Mouse (Mus musculus): ENCODE data around the gene Rpap3. TPM values are rescaled to one million over a fixed set of nuclear protein-coding genes. Genes with fewer than 3 reads are reported as not detected.

Rpap3 gene
- 39.6 and 41.7 TPM in 2 replicates for polyA plus RNA-seq (2011; ENCODE audit: insufficient read depth, insufficient read length, low read depth, missing spikeins)

DNA sequence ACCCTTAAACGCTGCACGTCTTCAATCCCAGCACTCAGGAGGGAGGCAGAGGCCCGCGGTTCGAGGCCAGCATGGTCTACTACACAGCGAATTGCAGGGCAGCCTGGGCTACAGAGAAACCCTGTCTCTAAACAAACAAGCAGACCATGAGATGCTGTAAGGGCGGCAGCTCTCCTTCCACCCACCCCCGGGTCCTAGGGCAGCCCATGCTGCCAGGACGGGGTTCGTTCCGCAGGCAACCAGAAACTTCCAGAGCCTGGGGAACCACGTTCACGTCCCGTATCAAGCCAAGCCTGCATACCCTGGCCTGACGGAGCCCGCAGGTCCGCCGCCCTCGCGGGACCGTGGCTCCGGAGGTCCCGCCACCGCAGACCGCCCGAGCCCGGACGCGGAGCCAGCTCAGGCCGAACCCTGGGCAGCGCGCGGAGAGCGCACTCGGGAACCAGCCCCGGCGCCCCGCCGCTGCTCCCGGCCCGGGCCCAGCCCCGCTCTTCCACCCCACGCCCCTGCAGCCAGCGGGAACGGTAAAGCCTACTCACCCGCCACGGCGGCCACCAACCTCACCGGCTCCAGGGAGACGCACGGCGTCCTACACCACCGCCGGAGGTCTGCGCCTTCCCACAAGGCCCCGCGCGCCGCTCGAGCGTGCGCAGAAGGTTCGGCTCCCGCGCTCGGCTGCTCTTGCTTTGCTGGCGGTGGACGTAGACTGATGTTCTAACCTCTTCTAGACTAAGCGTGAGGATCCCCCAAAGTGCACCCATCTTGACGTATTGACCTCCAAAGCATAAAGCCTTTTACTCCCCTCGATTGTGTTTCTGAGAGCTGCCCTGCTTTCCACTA, at the start of gene Rpap3:
Gene Rpap3 (minus strand): TSS at position 615 of the 840 bp plus-strand sequence.
- Histone ChIP-seq H3K27me3 (ENCODE audit: control insufficient read depth, insufficient read depth, low read length, poor library complexity, severe bottlenecking) (no peaks in the 10 kb centered on the region), H3K27ac (ENCODE audit: insufficient read depth, low read length) (no peak within 1 kb of the TSS), H3K4me1 (ENCODE audit: control insufficient read depth, insufficient read depth, low read length) (no peaks in the 10 kb centered on the region), H3K4me3 (ENCODE audit: low read depth, low read length) (peak within 1 kb of the TSS; percentile 91), H3K9ac (ENCODE audit: low read depth, poor library complexity, severe bottlenecking) (peak within 1 kb of the TSS; percentile 82), H3K9me3 (replicated peaks; ENCODE audit: control insufficient read depth, insufficient read depth, low read length, poor library complexity, severe bottlenecking) (no peaks in the 10 kb centered on the region), H3K36me3 (ENCODE audit: control insufficient read depth, insufficient read depth, low read length, poor library complexity, severe bottlenecking) (peaks cover 5% of the 10 kb centered on the region)
- no peak for TF ChIP-seq EP300 (IDR thresholded peaks at IDR 0.05; ENCODE audit: insufficient read depth, low read depth, low read length)
- no peak for TF ChIP-seq CTCF (IDR thresholded peaks at IDR 0.05; ENCODE audit: low read depth, low read length)
- peak; percentile 34 for TF ChIP-seq POLR2A (IDR thresholded peaks at IDR 0.05; ENCODE audit: insufficient read depth, low read length)

DNA sequence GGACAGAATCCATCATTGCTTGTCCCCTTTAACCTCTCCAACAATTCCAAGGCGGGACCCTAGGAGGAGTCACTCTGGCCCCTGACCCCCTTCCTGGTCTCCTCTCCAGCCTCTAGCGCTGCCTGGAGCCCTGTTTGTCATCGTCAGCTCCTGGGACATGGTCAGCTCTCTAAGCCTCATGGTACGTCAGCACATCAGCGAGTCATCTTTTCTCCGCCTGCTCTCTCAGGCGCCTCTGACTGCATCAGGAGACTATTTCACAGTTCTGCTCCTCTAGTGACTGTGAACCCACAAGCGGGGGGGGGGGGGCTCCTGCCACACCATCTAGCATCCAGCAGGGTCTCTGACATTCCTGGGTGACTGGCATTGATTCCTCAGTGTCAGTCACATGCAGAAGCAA, 49.7 kb upstream of the Rpap3 start:
- Histone ChIP-seq H3K27me3 (ENCODE audit: control insufficient read depth, insufficient read depth, low read length, poor library complexity, severe bottlenecking) (no peaks in the 10 kb centered on the region), H3K4me1 (ENCODE audit: control insufficient read depth, insufficient read depth, low read length) (peaks cover 16% of the 10 kb centered on the region), H3K4me3 (ENCODE audit: low read depth, low read length) (no peak overlapping the region), H3K9me3 (replicated peaks; ENCODE audit: control insufficient read depth, insufficient read depth, low read length, poor library complexity, severe bottlenecking) (no peaks in the 10 kb centered on the region), H3K27ac (ENCODE audit: insufficient read depth, low read length) (no peak overlapping the region), H3K9ac (ENCODE audit: low read depth, poor library complexity, severe bottlenecking) (no peak overlapping the region), H3K36me3 (ENCODE audit: control insufficient read depth, insufficient read depth, low read length, poor library complexity, severe bottlenecking) (0 out of 2 replicates have a peak, but pooled peaks cover 4% of the 10 kb centered on the region)
- no peak for TF ChIP-seq POLR2A (IDR thresholded peaks at IDR 0.05; ENCODE audit: insufficient read depth, low read length)
- TF ChIP-seq CTCF (IDR thresholded peaks at IDR 0.05; ENCODE audit: low read depth, low read length): no peak

DNA sequence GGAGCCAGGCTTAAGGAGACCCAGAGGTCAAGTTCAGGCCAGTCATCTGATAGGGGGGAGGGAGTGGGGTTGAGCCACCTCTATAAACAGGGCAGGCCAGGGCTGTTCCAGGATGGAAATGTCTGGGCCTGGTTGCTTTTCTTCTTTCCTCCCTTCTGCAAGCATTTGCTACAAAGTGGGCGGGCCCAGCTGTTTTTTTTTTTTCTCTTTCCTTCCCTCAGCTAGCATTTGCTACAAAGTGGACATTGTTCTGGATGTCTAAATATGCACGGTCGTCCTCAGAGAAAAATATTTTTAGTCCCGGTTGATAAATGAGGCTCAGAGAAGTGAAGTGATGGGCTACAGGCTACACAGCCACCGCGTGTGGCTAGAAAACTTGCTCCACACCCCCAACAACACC, 48.9 kb upstream of the Rpap3 start:
- no peak for TF ChIP-seq EP300 (IDR thresholded peaks at IDR 0.05; ENCODE audit: insufficient read depth, low read depth, low read length)
- TF ChIP-seq POLR2A (IDR thresholded peaks at IDR 0.05; ENCODE audit: insufficient read depth, low read length): no peak
- TF ChIP-seq CTCF (IDR thresholded peaks at IDR 0.05; ENCODE audit: low read depth, low read length): no peak
- Histone ChIP-seq H3K36me3 (ENCODE audit: control insufficient read depth, insufficient read depth, low read length, poor library complexity, severe bottlenecking) (no peaks in the 10 kb centered on the region), H3K9me3 (replicated peaks; ENCODE audit: control insufficient read depth, insufficient read depth, low read length, poor library complexity, severe bottlenecking) (no peaks in the 10 kb centered on the region), H3K4me3 (ENCODE audit: low read depth, low read length) (no peak overlapping the region), H3K9ac (ENCODE audit: low read depth, poor library complexity, severe bottlenecking) (no peak overlapping the region), H3K27me3 (ENCODE audit: control insufficient read depth, insufficient read depth, low read length, poor library complexity, severe bottlenecking) (no peaks in the 10 kb centered on the region), H3K4me1 (ENCODE audit: control insufficient read depth, insufficient read depth, low read length) (peaks cover 16% of the 10 kb centered on the region), H3K27ac (ENCODE audit: insufficient read depth, low read length) (no peak overlapping the region)

GRCm38 (mm10) chr15:97752491-97752890, 46.9 kb upstream of the Rpap3 start:
- Histone ChIP-seq H3K9me3 (replicated peaks; ENCODE audit: control insufficient read depth, insufficient read depth, low read length, poor library complexity, severe bottlenecking) (no peaks in the 10 kb centered on the region), H3K27me3 (ENCODE audit: control insufficient read depth, insufficient read depth, low read length, poor library complexity, severe bottlenecking) (no peaks in the 10 kb centered on the region), H3K27ac (ENCODE audit: insufficient read depth, low read length) (no peak overlapping the region), H3K4me1 (ENCODE audit: control insufficient read depth, insufficient read depth, low read length) (peaks cover 16% of the 10 kb centered on the region), H3K36me3 (ENCODE audit: control insufficient read depth, insufficient read depth, low read length, poor library complexity, severe bottlenecking) (no peaks in the 10 kb centered on the region; the same call in 1 of the 2 replicates), H3K4me3 (ENCODE audit: low read depth, low read length) (no peak overlapping the region), H3K9ac (ENCODE audit: low read depth, poor library complexity, severe bottlenecking) (no peak overlapping the region)
- TF ChIP-seq POLR2A (IDR thresholded peaks at IDR 0.05; ENCODE audit: insufficient read depth, low read length) (no peak), CTCF (IDR thresholded peaks at IDR 0.05; ENCODE audit: low read depth, low read length) (no peak), EP300 (IDR thresholded peaks at IDR 0.05; ENCODE audit: insufficient read depth, low read depth, low read length) (no peak)

DNA sequence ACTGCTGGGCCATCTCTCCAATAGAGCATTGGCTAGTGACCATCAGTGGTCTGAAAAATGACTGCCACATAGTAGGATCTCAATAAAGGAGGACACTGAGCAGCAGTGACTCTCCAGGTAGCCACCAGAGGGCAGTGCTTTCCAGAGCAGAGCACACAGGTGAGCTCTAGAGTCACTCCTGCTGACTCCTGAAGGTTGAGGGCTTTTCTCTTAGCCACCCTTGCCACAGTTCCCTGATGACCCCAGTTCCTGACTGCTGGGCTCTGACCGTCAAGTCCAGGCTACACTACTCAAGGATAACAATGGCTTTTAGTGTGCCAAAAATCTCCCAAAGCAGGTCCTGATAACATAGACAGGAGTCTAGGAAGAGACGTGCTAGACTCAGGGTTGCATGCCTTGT, 46.1 kb upstream of the Rpap3 start:
- Histone ChIP-seq H3K36me3 (ENCODE audit: control insufficient read depth, insufficient read depth, low read length, poor library complexity, severe bottlenecking) (no peaks in the 10 kb centered on the region; the same call in 1 of the 2 replicates), H3K27me3 (ENCODE audit: control insufficient read depth, insufficient read depth, low read length, poor library complexity, severe bottlenecking) (no peaks in the 10 kb centered on the region), H3K9me3 (replicated peaks; ENCODE audit: control insufficient read depth, insufficient read depth, low read length, poor library complexity, severe bottlenecking) (no peaks in the 10 kb centered on the region), H3K27ac (ENCODE audit: insufficient read depth, low read length) (no peak overlapping the region), H3K4me3 (ENCODE audit: low read depth, low read length) (no peak overlapping the region), H3K4me1 (ENCODE audit: control insufficient read depth, insufficient read depth, low read length) (peaks cover 16% of the 10 kb centered on the region), H3K9ac (ENCODE audit: low read depth, poor library complexity, severe bottlenecking) (no peak overlapping the region)
- TF ChIP-seq CTCF (IDR thresholded peaks at IDR 0.05; ENCODE audit: low read depth, low read length) (peak; percentile 76), POLR2A (IDR thresholded peaks at IDR 0.05; ENCODE audit: insufficient read depth, low read length) (no peak), EP300 (IDR thresholded peaks at IDR 0.05; ENCODE audit: insufficient read depth, low read depth, low read length) (no peak)

- H3K36me3 ChIP-seq (ENCODE audit: control insufficient read depth, insufficient read depth, low read length, poor library complexity, severe bottlenecking): no peaks in the 10 kb centered on the region; the same call in 1 of the 2 replicates
- H3K9ac ChIP-seq (ENCODE audit: low read depth, poor library complexity, severe bottlenecking): no peak overlapping the region
- H3K27ac ChIP-seq (ENCODE audit: insufficient read depth, low read length): no peak overlapping the region
- H3K9me3 ChIP-seq (replicated peaks; ENCODE audit: control insufficient read depth, insufficient read depth, low read length, poor library complexity, severe bottlenecking): no peaks in the 10 kb centered on the region
- no peaks in the 10 kb centered on the region for H3K27me3 ChIP-seq (ENCODE audit: control insufficient read depth, insufficient read depth, low read length, poor library complexity, severe bottlenecking)
- H3K4me1 ChIP-seq (ENCODE audit: control insufficient read depth, insufficient read depth, low read length): peaks cover 9% of the 10 kb centered on the region
- H3K4me3 ChIP-seq (ENCODE audit: low read depth, low read length): no peak overlapping the region
- no peak for TF ChIP-seq POLR2A (IDR thresholded peaks at IDR 0.05; ENCODE audit: insufficient read depth, low read length)
- no peak for TF ChIP-seq EP300 (IDR thresholded peaks at IDR 0.05; ENCODE audit: insufficient read depth, low read depth, low read length)
- no peak for TF ChIP-seq CTCF (IDR thresholded peaks at IDR 0.05; ENCODE audit: low read depth, low read length)
Observed at GRCm38 (mm10) chr15:97750697-97751096, 45.1 kb upstream of the Rpap3 start.

Measured in ES-Bruce4 (cell line).